Mouse (Mus musculus) kidney, postnatal 10 days (tissue): ENCODE data around the gene 6430548M08Rik.

Experiments
- DNase-seq: peaks from one replicate; pipeline ENCODE4 v3.0.0; 2021; ENCODE audit warnings: mixed read lengths

Gene 6430548M08Rik

GRCm38 (mm10) chr8:120184850-120185792 is 71.2 kb downstream of the 6430548M08Rik start:
- peak; percentile 76 for DNase-seq

DNA sequence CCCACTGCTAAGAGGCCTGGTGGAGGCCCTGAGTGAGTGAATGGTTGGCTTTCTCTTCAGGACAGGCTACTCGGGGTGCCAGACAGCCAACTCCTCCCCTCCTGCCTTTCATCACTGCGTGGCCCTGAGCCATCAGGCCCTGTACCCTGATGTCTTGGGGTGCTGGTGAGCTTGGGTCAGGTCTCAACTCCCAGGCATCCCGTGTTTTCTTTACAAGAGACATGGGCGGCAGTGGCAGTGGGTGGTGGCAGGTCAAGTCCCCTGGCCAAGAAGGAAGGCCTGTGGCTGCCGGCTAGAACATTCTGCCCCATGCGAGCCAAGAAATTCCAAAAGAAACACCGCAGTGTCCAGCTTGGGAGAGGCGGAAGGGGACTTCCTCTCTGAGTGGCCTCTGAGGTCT is 72.5 kb downstream of the 6430548M08Rik start:
- DNase-seq: peak; percentile 58

DNA sequence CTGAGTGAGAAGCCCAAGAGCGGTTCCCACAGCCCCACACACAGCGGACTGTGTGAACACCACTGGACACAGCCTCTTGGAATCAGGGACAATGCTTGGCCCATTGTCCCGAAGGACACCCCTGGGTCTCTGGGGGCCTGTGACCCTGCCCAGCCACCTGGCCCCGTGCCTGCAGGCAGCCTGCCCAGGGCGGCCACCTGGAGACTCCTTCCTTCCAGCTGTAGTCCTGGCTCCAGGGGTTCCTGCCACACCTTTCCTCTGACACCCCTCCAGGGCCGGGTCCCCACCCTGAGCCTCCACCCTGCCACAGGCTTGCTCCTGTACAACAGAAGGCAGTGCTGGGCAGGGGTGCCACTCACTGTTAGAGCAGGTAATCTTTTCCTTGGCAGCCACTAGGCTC is 74.6 kb downstream of the 6430548M08Rik start:
- peak; percentile 77 for DNase-seq

- DNase-seq: peak; percentile 56
Observed at GRCm38 (mm10) chr8:120189440-120189839, 75.5 kb downstream of the 6430548M08Rik start.

- no peak for DNase-seq
Observed at GRCm38 (mm10) chr8:120190107-120190809, 76.3 kb downstream of the 6430548M08Rik start.

- DNase-seq: peak; percentile 95
Observed at GRCm38 (mm10) chr8:120190810-120191413, 77.0 kb downstream of the 6430548M08Rik start.

DNA sequence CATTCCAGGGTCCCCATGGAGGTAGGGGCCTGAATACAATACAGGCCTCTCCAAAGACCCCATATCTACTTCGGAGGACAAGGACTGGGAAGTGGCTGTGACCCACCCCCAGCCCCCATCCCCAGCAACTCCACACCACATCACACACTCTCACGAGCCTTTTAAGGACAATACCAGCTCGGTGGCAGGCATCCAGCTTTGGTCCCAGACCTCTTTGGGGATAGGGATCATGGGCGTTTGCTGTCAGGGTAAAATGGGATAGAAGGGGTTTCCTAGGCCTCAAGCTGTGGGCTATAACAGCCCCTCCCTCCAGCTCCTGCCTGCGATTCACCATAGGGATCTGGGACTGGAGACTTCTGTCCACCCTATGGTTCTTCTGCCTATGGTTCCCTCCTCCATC is 77.7 kb downstream of the 6430548M08Rik start:
- DNase-seq: peak; percentile 43

DNA sequence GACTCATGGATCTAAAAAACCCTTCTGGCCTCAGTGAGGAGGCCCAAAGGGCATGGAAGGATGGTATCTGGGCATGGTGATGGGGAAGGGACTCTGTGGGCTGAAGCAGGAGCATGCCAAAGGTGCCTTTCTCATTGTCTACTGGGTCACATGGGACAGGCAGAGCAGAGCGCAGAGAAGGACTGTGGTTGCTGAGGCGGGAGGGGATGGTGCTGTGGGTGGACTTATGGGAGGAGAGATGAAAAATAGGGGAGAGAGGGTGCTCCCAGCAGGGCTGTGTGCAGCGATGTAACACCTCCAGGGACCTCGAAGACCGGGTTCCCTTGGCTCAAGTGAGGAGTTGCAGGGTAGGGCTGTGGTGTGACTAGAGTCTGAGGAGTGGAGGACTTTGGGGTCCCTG is 78.2 kb downstream of the 6430548M08Rik start:
- DNase-seq: no peak

- no peak for DNase-seq
Observed at GRCm38 (mm10) chr8:120201351-120201750, 87.4 kb downstream of the 6430548M08Rik start.

- DNase-seq: peak; percentile 36
Observed at GRCm38 (mm10) chr8:120202546-120202945, 88.6 kb downstream of the 6430548M08Rik start.

- DNase-seq: peak; percentile 78
Observed at GRCm38 (mm10) chr8:120204736-120205360, 90.9 kb downstream of the 6430548M08Rik start.

- no peak for DNase-seq
Observed at GRCm38 (mm10) chr8:120205916-120206315, 92.0 kb downstream of the 6430548M08Rik start.

DNA sequence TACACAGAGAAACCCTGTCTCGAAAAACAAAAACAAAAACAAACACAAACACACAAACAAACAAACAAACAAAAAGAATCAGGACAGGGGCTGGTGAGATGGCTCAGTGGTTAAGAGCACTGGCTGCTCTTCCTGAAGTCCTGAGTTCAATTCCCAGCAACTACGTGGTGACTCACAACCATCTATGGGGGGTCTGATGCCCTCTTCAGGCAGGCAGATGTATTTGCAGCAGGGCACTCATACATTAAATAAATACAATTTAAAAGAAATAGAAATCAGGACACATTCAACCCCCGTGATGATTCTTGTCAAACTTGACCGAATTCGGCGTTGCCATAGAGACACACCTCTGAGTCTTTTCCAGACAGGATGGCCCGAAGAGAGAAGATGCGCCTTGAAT is 93.4 kb downstream of the 6430548M08Rik start:
- no peak for DNase-seq

- no peak for DNase-seq
Observed at GRCm38 (mm10) chr8:120208113-120208512, 94.2 kb downstream of the 6430548M08Rik start.

- peak; percentile 31 for DNase-seq
Observed at GRCm38 (mm10) chr8:120211345-120211744, 97.4 kb downstream of the 6430548M08Rik start.

GRCm38 (mm10) chr8:120212596-120212995 is 98.6 kb downstream of the 6430548M08Rik start:
- DNase-seq: no peak

- DNase-seq: no peak
Observed at GRCm38 (mm10) chr8:120213229-120213628, 99.3 kb downstream of the 6430548M08Rik start.

DNA sequence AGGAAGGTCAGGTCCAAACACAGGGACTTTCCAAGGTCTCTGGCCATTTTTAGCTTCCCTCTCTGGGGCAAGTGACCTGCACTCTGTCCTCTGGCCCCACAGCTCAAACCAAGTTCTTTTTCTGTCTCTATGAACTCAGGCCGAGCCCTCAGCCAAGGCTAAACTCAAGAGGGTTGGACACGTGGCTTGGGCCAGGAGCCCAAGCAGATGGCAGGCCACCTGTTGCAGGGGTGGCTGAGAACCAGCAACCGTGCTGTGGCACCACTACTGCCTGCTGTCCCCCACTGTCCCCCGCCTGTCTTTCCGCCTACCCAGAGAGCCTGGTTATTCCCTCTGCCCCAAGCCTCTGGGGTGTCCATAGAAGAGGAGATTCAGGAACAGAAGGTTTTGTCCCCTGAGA is 100.0 kb downstream of the 6430548M08Rik start:
- DNase-seq: no peak
